Mouse (Mus musculus) lung, embryonic 16.5 days (tissue): Measurements from ENCODE around the gene Zfp809. TPM values are rescaled to one million over a fixed set of nuclear protein-coding genes. Genes with fewer than 3 reads are reported as not detected.

Source experiments
- ATAC-seq: fragments of 200-750 bp; cut with Nextera tagmentation; 2 replicates; pipeline ENCODE4 v1.8.0; 2017; ENCODE audit warnings: low read depth, mild to moderate bottlenecking, moderate library complexity
- H3K27ac ChIP-seq: fragments of 300-500 bp; sonication (generic); 2 replicates; pipeline ENCODE4 v1.5.1; 2014; ENCODE audit warnings: mild to moderate bottlenecking, control low read depth, low read length
- H3K27me3 ChIP-seq: fragments of 300-500 bp; sonication (generic); 2 replicates; pipeline ENCODE4 v1.6.1; 2014; ENCODE audit warnings: low read depth, low read length, mixed read lengths; ENCODE audit not compliant: control insufficient read depth, insufficient read depth
- H3K36me3 ChIP-seq: fragments of 300-500 bp; sonication (generic); 2 replicates; pipeline ENCODE4 v1.6.1; 2014; ENCODE audit warnings: low read length; ENCODE audit not compliant: control insufficient read depth, insufficient read depth
- H3K4me1 ChIP-seq: fragments of 300-500 bp; sonication (generic); replicated peaks from 2 replicates; pipeline ENCODE4 v1.6.1; 2014; ENCODE audit warnings: low read length, mixed read lengths; ENCODE audit not compliant: control insufficient read depth, insufficient read depth
- H3K4me2 ChIP-seq: fragments of 300-500 bp; sonication (generic); 2 replicates; pipeline ENCODE4 v1.6.1; 2014; ENCODE audit warnings: low read depth, low read length, control low read depth
- H3K4me3 ChIP-seq: fragments of 300-500 bp; sonication (generic); 2 replicates; pipeline ENCODE4 v1.5.1; 2014; ENCODE audit warnings: mild to moderate bottlenecking, low read length, control low read depth
- H3K9ac ChIP-seq: fragments of 300-500 bp; sonication (generic); 2 replicates; pipeline ENCODE4 v1.6.1; 2014; ENCODE audit warnings: low read length, control low read depth
- H3K9me3 ChIP-seq: fragments of 300-500 bp; sonication (generic); 2 replicates; pipeline ENCODE4 v1.6.1; 2016; ENCODE audit warnings: low read length; ENCODE audit not compliant: control insufficient read depth
- WGBS: fragments of 180-500 bp; shearing (Covaris S2); extraction: QIAGEN DNeasy Blood & Tissue Kit; methylation state at CpG from one replicate; pipeline ENCODE4 v1.1.7; 2014; 5-methylcytosine and 5-hydroxymethylcytosine counted together
- polyA plus RNA-seq: library from polyadenylated mRNA; unstranded; fragments of >200 nt; fragmentation: Nextera tagmentation; extraction: Ambion mirVana; gene quantifications from 2 replicates; pipeline ENCODE4 v1.2.1, GENCODE M21; 2015

Zfp809 gene
- 23.9 and 26.5 TPM in 2 replicates for polyA plus RNA-seq

- peaks cover 3% of the 10 kb centered on the region; the same call in 1 of the 2 replicates for H3K4me1 ChIP-seq
Observed at GRCm38 (mm10) chr9:22225581-22226388, at the start of gene Zfp809. TSS of gene Zfp809 (plus strand) at chr9:22225714.

DNA sequence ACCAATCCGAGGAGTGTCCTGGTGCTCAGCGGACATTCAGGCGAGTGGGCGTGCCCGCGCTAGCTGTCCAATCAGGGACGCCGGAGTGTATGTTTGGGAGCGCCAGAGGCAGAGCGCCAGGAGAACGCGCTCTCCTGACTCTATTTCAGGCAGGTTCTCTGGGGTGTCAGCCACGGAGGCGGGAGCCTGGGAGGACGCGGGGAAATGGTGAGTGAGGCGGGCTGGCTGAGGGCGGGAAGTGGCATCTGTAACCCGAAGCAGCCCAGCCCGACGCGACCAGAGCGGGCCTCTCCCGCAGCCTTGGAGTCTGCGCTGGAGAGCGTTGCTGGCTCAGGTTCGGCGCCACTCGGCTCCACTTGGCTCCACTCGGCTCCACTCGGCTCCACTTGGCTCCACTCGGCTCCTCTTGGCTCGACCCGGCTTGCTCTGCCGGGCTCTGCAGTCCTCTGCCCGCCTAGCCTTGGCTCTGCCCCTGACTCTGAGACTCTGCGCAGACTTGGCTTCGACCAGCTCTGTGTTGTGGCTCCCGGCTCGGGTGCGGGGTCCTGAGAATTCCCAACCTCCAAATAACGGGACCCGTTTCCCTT lies 37.4 kb upstream of the Zfp809 start, which contains the start of gene Zfp872:
Gene Zfp872, plus strand, starts transcription at position 66 of the 587 bp plus-strand sequence.
- H3K9ac ChIP-seq, result peak within 1 kb of the TSS; percentile 57
- H3K36me3 ChIP-seq, result no peaks in the 10 kb centered on the region
- H3K4me1 ChIP-seq, result no peaks in the 10 kb centered on the region
- peak within 1 kb of the TSS; percentile 49 for H3K4me3 ChIP-seq
- 7% methylated on average over 41 of the region's 43 CpGs for WGBS
- H3K27me3 ChIP-seq, result no peaks in the 10 kb centered on the region
- peak within 1 kb of the TSS; percentile 68 for H3K4me2 ChIP-seq
- peaks cover 6% of the 10 kb centered on the region; the same call in 1 of the 2 replicates for H3K9me3 ChIP-seq
- H3K27ac ChIP-seq, result no peak within 1 kb of the TSS
- ATAC-seq, result peak; percentile 94

More at GRCm38 (mm10) chr9:22225581-22226388, at the start of gene Zfp809:
- Histone ChIP-seq H3K4me3 (peak within 1 kb of the TSS; percentile 88), H3K9me3 (peaks cover 3% of the 10 kb centered on the region; the same call in 1 of the 2 replicates), H3K36me3 (no peaks in the 10 kb centered on the region; the same call in 1 of the 2 replicates), H3K27ac (peak within 1 kb of the TSS; percentile 98), H3K4me2 (peak within 1 kb of the TSS; percentile 78), H3K9ac (peak within 1 kb of the TSS; percentile 94), H3K27me3 (no peaks in the 10 kb centered on the region)
- WGBS, result under 1% methylated on average over 35 of the region's 35 CpGs
- ATAC-seq, result peak; percentile 99

DNA sequence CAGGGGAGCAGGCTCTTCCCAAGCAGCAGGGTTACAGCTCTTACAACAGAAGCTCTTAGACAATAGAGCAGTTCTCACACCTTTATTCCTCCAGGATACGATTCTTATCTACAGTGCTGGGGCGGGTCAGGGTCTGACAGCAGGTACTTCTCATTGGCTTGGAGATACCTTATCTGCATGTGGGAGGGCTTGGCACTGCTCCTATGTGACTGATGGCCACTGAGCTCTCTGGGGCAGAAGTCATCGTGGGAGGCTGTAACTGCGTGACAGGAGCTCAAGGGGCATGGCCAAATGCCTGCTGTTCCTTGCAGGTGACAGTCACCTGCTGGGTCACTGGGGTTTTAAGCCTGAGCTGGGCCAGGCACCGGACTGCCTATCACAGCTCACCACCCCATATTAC lies 29.1 kb upstream of the Zfp809 start:
- Histone ChIP-seq H3K9ac (no peak overlapping the region), H3K4me3 (no peak overlapping the region), H3K27me3 (no peaks in the 10 kb centered on the region), H3K4me1 (no peaks in the 10 kb centered on the region), H3K27ac (no peak overlapping the region), H3K9me3 (peaks cover 21% of the 10 kb centered on the region), H3K36me3 (no peaks in the 10 kb centered on the region; the same call in 1 of the 2 replicates), H3K4me2 (no peak overlapping the region)
- no peak for ATAC-seq
- 16% methylated on average over 5 of the region's 5 CpGs for WGBS

- H3K4me1 ChIP-seq, result peaks cover 5% of the 10 kb centered on the region; the same call in 1 of the 2 replicates
- no peaks in the 10 kb centered on the region for H3K36me3 ChIP-seq
- no peak overlapping the region; the same call in 1 of the 2 replicates for H3K4me2 ChIP-seq
- H3K27me3 ChIP-seq, result no peaks in the 10 kb centered on the region
- no peaks in the 10 kb centered on the region for H3K9me3 ChIP-seq
- H3K4me3 ChIP-seq, result peak overlapping the region; percentile 27
- no peak overlapping the region for H3K9ac ChIP-seq
- 48% methylated on average over 2 of the region's 2 CpGs for WGBS
- peak; percentile 87 for ATAC-seq
- peak overlapping the region; percentile 84 for H3K27ac ChIP-seq
Observed at GRCm38 (mm10) chr9:22213785-22214194, 11.7 kb upstream of the Zfp809 start.

DNA sequence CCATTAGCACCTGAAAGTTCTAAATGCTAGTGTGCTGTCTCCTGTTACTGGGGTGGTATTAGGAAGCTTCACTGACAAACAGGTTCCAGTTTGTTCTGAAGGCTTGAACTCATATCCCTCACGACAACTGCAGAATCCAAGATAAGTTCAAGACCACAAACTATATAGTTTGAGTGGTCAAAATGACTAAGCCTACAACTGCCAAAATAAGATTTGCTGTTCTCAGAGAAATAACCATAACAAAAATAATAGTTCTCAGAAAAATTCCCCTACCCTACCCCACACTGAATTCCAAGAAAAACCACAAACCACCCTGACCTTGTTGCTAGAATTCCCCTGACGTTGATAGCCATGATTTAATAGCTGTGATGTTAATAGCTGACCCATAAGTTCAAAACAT lies 11.0 kb upstream of the Zfp809 start:
- H3K27ac ChIP-seq, result 0 out of 2 replicates have a peak overlapping the region, but pooled peaks have one; percentile 52
- H3K9me3 ChIP-seq, result no peaks in the 10 kb centered on the region
- WGBS, result 60% methylated on average over 2 of the region's 2 CpGs
- H3K36me3 ChIP-seq, result no peaks in the 10 kb centered on the region
- ATAC-seq, result no peak
- no peak overlapping the region for H3K9ac ChIP-seq
- H3K4me1 ChIP-seq, result peaks cover 5% of the 10 kb centered on the region; the same call in 1 of the 2 replicates
- no peak overlapping the region for H3K4me3 ChIP-seq
- no peak overlapping the region for H3K4me2 ChIP-seq
- H3K27me3 ChIP-seq, result no peaks in the 10 kb centered on the region

DNA sequence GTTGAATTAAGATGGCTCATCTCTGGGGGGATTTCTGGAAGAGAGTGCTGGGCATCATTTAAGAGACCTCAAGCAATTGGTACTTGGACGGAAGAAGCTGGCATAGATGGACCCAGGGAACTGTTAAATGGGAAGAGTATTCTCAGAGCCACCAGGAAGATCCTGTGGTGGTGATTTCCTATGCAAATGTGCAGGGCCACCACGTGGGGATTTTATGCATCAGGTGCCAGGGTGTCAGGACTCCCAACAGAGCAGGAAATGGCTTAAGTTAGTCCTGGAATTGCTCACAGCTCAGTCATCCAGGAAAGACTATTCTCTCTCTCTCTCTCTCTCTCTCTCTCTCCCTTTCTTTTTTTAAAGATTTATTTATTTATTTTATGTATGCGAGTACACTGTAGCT lies 8.8 kb upstream of the Zfp809 start:
- H3K27me3 ChIP-seq, result no peaks in the 10 kb centered on the region
- 44% methylated on average over 3 of the region's 3 CpGs for WGBS

GRCm38 (mm10) chr9:22217858-22218493 lies 7.5 kb upstream of the Zfp809 start:
- peak; percentile 61 for ATAC-seq
- Histone ChIP-seq H3K36me3 (no peaks in the 10 kb centered on the region), H3K27ac (no peak overlapping the region), H3K4me3 (no peak overlapping the region), H3K9me3 (no peaks in the 10 kb centered on the region), H3K4me1 (peaks cover 5% of the 10 kb centered on the region; the same call in 1 of the 2 replicates), H3K4me2 (no peak overlapping the region), H3K9ac (no peak overlapping the region), H3K27me3 (no peaks in the 10 kb centered on the region)
- WGBS, result 34% methylated on average over 4 of the region's 8 CpGs

More for the DNA sequence above, 8.8 kb upstream of the Zfp809 start:
- Histone ChIP-seq H3K9ac (no peak overlapping the region), H3K4me2 (no peak overlapping the region), H3K4me3 (no peak overlapping the region), H3K27ac (no peak overlapping the region), H3K36me3 (no peaks in the 10 kb centered on the region), H3K9me3 (no peaks in the 10 kb centered on the region), H3K4me1 (peaks cover 5% of the 10 kb centered on the region; the same call in 1 of the 2 replicates)
- no peak for ATAC-seq

DNA sequence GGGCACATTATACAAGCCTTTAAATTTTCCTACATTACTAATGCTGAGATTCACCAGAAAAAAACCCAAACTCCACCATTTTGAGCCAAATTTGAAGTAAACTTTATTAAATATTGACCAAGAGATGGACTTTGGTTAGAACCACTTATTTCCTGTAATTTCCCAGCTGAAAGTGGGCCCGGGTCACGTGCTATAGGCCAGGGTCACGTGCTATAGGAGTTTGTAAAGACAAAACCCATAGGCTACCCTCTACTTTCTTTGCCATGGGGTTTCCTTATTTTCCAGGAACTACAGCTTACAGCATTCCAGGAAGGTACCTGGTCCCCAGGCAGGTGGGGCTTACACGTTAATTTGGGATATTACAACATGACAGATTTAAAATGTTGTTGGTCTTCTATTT lies 1.4 kb upstream of the Zfp809 start:
- no peak for ATAC-seq
- 93% methylated on average over 4 of the region's 4 CpGs for WGBS

More for the DNA sequence above, 1.4 kb upstream of the Zfp809 start:
- Histone ChIP-seq H3K4me1 (peaks cover 3% of the 10 kb centered on the region; the same call in 1 of the 2 replicates), H3K9me3 (peaks cover 3% of the 10 kb centered on the region; the same call in 1 of the 2 replicates), H3K4me3 (no peak overlapping the region), H3K36me3 (no peaks in the 10 kb centered on the region; the same call in 1 of the 2 replicates), H3K27me3 (no peaks in the 10 kb centered on the region), H3K27ac (no peak overlapping the region), H3K9ac (no peak overlapping the region), H3K4me2 (no peak overlapping the region)
